Mouse (Mus musculus): ENCODE measurements around the gene Riiad1.

The Riiad1 gene

DNA sequence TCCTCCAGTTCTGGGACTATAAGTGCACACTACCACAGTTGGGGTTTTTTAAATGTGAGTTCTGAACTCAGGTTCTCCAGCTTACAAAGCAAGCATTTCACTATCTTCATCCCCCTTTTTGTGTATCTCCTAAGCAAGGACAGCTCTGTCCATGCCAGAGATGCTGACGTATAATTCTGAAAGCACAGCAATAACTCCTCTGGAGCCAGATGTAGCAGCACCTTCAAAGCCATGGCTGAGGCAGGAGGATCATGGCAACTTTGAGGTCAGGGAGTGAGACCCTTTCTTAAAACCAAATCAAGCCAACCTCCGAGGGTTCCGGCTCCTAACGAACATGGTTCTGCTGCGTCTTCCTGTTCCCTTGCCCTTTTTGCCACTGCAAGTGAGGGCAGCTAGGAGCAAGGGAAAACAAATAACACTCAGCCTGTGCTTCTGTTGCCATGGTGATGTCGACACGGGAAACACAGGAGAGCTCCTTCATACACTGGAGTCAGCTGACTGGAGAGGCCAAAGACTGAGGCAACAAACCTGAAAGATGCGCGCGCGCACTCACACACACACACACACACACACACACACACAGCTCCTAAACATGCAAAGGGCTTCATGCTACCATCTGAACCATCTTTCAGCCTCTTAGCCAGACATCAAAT, 16.1 kb downstream of the Riiad1 start:
- DNase-seq (ENCODE audit: low spot score in 2 of 2) = no peak

DNA sequence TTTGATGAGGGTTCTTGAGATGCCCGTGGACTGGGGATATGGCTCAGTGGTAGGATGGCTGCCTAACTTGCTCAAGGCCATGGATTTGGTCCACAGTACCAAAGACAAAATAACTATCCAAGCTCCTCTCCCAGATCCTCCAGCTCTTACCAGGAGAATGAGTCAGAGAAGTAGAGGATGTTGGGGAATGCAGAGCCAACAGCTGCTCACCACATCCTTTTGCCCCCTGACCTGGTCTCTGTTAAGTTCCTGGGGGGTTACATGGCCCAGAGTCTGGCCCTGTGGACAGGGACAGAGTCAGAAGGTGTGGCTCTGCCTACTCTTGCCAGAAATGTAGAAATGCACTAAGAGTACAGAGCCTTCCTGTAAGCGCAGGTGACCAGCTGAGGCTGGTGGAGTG, 20.3 kb downstream of the Riiad1 start:
- DNase-seq (ENCODE audit: low spot score in 2 of 2) = no peak

- DNase-seq (ENCODE audit: low spot score in 2 of 2) = no peak
Observed at GRCm38 (mm10) chr3:94457055-94457454, 23.1 kb downstream of the Riiad1 start.

- peak; percentile 64 to 77 for DNase-seq (ENCODE audit: low spot score in 2 of 2)
Observed at GRCm38 (mm10) chr3:94456529-94457000, 23.6 kb downstream of the Riiad1 start.

GRCm38 (mm10) chr3:94449377-94449776, 30.8 kb downstream of the Riiad1 start:
- DNase-seq (ENCODE audit: low spot score in 2 of 2) = no peak

DNA sequence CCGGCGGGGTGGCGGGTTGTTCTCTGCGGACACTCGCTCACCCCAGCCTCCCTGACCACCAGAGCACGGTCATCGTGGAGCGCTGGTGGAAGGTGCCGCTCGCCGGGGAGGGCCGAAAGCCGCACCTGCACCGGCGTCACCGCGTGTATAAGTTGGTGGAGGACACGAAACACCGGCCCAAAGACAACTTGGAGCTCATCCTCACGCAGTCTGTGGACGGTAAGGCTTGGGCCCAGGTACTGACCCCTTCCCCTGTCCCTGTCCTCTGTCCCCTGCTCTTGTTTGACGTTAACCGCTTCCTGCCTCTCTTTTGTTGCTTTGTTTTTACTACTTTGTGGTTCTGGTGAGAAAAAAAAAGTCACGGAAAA, 36.6 kb downstream of the Riiad1 start, which contains the start of gene Oaz3:
TSS of gene Oaz3 (minus strand) at position 319 of the 368 bp plus-strand sequence.
- DNase-seq (ENCODE audit: low spot score in 2 of 2) = peak in 1 of 2 experiments; percentile 12

- peak; percentile 91 for DNase-seq (ENCODE audit: low spot score in 2 of 2)
Observed at GRCm38 (mm10) chr3:94442951-94443596, 37.1 kb downstream of the Riiad1 start, which contains the start of gene Mrpl9. Mrpl9 (plus strand) TSS chr3:94443318.

DNA sequence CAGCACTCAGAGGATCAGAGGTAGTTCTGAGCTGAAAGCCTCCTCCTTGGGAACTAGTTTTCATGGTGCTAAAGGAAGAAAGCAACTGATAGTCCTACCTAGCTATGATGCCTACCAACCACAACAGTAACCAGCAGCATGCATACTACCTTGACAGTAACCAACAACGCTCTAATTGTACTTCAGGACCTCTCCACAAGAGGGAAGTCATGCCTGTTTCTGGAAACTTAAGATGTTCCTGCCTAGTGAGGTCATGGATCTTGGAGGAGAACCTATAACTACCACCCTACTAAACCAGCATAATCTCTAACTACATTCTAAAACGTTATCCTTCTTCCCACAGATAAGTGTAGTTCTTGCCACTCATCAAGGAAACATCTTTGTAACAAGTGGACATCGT, 39.0 kb downstream of the Riiad1 start:
- DNase-seq (ENCODE audit: low spot score in 2 of 2) = no peak

- DNase-seq (ENCODE audit: low spot score in 2 of 2) = no peak
Observed at GRCm38 (mm10) chr3:94436420-94436819, 43.7 kb downstream of the Riiad1 start.

DNA sequence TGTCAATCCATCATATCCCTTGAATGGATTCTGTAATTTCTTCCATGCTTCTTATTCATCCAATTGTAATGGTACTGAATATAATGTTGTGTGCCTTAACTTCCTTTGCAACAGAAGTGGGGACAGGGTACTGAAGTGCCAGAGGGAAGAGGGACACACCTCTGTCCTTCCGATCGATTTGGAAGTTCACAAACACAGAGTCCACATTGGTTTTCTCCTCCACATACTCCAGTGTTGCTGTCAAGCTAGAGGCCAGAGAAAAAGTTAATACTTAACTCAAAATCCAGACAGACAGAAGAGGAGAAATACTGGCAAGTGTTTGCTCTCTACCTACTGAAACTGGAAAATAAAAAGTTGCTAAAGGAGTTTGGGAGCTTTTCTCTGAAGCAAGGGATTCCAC, 45.8 kb downstream of the Riiad1 start:
- no peak for DNase-seq (ENCODE audit: low spot score in 2 of 2)

DNA sequence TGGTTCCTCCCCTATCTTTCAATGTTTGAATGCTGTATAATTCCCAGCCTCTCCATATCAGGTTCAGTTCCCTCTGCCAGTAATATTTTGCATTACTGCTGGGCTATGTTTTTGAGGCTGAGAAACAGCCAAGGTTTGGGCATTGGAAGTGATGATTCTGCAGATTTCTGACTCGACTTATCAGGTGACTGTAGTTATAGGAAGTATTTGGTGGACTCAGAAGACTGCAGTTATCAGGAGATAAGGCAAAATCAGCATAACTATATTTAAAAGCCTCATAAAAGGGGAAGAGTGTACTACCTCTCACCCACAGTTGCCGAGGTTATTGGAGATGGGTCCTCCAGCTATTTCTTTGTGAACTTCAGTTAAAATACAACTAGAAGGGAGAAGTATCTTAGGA, 49.2 kb downstream of the Riiad1 start:
- DNase-seq (ENCODE audit: low spot score in 2 of 2) = no peak

Measured in right cerebral cortex, postnatal 36 days (tissue).